Mouse (Mus musculus): ENCODE measurements at regions not wholly inside any gene's neighbourhood (a gene's known extent, or its start where the extent isn't known, plus 50 kb on each side); places are given as distances from the start of the nearest gene placed in this dataset.

GRCm38 (mm10) chr16:65250426-65250825, 144.8 kb upstream of the Htr1f start:
- DNase-seq (ENCODE audit: low spot score in 2 of 2), result no peak
- intact Hi-C loops (cut with DNase I), result no loop called here

- peak in 1 of 2 experiments; percentile 69 for DNase-seq (ENCODE audit: low spot score in 2 of 2)
- intact Hi-C loops (cut with DNase I), result loop anchor here (1.0 kb wide), 1 partner anchor 118 kb away; no protein-coding TSS in a partner anchor
Measured at GRCm38 (mm10) chr16:65247475-65247874, 141.8 kb upstream of the Htr1f start.

- intact Hi-C loops (cut with DNase I), result no loop called here
- no peak for DNase-seq (ENCODE audit: low spot score in 2 of 2)
Measured at GRCm38 (mm10) chr16:65234404-65234803, 128.8 kb upstream of the Htr1f start.

- intact Hi-C loops (cut with DNase I), result no loop called here
- DNase-seq (ENCODE audit: low spot score in 2 of 2), result no peak
Measured at GRCm38 (mm10) chr16:65233964-65234363, 128.3 kb upstream of the Htr1f start.

GRCm38 (mm10) chr16:65219434-65219833, 113.8 kb upstream of the Htr1f start:
- peak in 1 of 2 experiments; percentile 46 for DNase-seq (ENCODE audit: low spot score in 2 of 2)
- intact Hi-C loops (cut with DNase I), result no loop called here

- DNase-seq (ENCODE audit: low spot score in 2 of 2), result peak in 1 of 2 experiments; percentile 61
- intact Hi-C loops (cut with DNase I), result no loop called here
Measured at GRCm38 (mm10) chr16:65212367-65212766, 106.7 kb upstream of the Htr1f start.

- intact Hi-C loops (cut with DNase I), result no loop called here
- DNase-seq (ENCODE audit: low spot score in 2 of 2), result no peak
Measured at GRCm38 (mm10) chr16:65201329-65201728, 95.7 kb upstream of the Htr1f start.

- intact Hi-C loops (cut with DNase I), result no loop called here
- peak in 1 of 2 experiments; percentile 9 for DNase-seq (ENCODE audit: low spot score in 2 of 2)
Measured at GRCm38 (mm10) chr16:65197203-65197844, 91.7 kb upstream of the Htr1f start.

GRCm38 (mm10) chr16:65195761-65196160, 90.1 kb upstream of the Htr1f start:
- intact Hi-C loops (cut with DNase I), result no loop called here
- DNase-seq (ENCODE audit: low spot score in 2 of 2), result no peak

- intact Hi-C loops (cut with DNase I), result no loop called here
- DNase-seq (ENCODE audit: low spot score in 2 of 2), result no peak
Measured at GRCm38 (mm10) chr16:65191574-65192149, 86.0 kb upstream of the Htr1f start.

GRCm38 (mm10) chr16:65174561-65174960, 68.9 kb upstream of the Htr1f start:
- no peak for DNase-seq (ENCODE audit: low spot score in 2 of 2)
- intact Hi-C loops (cut with DNase I), result no loop called here

GRCm38 (mm10) chr16:65167151-65167550, 61.5 kb upstream of the Htr1f start:
- intact Hi-C loops (cut with DNase I), result no loop called here
- no peak for DNase-seq (ENCODE audit: low spot score in 2 of 2)

- intact Hi-C loops (cut with DNase I), result no loop called here
- no peak for DNase-seq (ENCODE audit: low spot score in 2 of 2)
Measured at GRCm38 (mm10) chr16:65162766-65163165, 57.1 kb upstream of the Htr1f start.

GRCm38 (mm10) chr16:65160286-65160685, 54.6 kb upstream of the Htr1f start:
- intact Hi-C loops (cut with DNase I), result no loop called here
- no peak for DNase-seq (ENCODE audit: low spot score in 2 of 2)

GRCm38 (mm10) chr16:65155536-65155935, 49.9 kb upstream of the Htr1f start:
- intact Hi-C loops (cut with DNase I), result no loop called here
- DNase-seq (ENCODE audit: low spot score in 2 of 2), result no peak
